Mouse (Mus musculus): ENCODE data around the gene Ntf3. TPM values are rescaled to one million over a fixed set of nuclear protein-coding genes. Genes with fewer than 3 reads are reported as not detected.

The Ntf3 gene
- total RNA-seq, 2 experiments from 2014 or later: not detected

DNA sequence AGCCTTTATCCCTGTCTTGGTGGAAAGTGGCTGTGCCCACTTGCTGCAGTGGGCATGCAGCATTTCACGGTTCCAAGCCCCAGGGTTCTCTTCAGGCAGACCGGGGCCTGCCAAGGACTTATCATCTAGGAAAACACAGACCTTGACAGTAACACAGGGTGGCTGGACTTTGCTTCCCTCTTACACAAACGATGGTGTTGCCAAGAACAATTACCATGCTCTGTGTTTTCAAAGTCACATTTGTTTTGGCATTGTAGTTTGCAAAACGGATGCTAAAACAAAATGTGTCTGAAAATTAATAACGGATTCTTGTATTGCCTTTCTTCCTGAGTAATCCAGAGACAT, 6.7 kb downstream of the Ntf3 start:
- no peak for ATAC-seq (replicated peaks; ENCODE audit: poor library complexity, severe bottlenecking)

DNA sequence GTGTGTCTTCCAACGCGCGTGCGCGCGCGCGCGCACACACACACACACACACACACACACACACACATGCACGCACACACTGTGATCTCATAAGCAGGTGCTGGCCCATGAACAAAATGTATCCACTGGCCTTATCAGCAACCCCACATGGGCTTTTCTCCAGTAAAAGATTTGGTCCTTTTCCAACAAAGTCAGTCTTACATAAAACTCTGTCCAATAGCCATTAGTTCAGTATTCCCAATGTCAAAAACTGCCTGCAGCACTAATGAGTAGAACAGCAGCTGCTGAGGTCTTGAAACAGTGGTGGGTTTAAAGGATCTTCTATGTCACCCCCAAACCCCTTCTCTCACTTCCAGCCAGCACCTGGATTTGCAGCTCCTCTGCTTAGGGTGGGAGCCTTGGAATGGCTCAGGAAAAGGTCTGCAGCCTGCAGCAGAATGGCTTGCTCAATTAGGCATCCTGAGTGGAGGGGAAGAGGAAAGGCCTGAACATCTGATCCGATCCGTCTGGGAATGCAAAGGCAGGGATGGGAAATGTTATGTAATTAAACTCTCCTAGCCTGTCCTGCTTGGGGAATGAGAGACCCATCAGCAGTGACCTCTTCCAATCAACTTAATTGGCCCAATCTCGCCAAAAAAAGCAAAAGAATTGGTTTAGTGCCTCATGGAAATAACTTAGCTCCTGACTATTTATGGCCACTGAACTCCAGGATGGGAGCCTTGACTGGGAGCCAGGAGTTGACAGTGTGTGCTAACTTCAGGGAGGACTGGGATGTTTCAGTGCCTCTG, 7.2 kb downstream of the Ntf3 start:
- ATAC-seq (replicated peaks; ENCODE audit: poor library complexity, severe bottlenecking): no peak

DNA sequence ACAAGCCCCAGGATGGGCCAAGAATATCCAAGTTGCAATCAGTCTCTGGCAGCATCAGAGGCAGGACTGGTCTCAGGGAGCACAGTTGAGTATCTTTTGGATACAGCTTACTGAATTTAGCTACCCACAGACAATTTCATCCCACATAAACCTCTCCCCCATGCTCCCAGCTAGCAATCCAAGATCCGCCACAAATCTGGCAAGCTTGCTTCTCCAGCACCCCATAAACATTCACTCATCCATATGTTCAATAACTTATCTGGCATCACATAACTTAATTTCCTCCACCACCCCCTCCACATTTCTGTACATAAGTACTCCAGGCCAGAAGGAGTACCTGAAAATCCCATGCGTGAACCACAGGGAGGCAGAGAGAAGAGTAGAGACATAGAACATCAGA, 10.8 kb downstream of the Ntf3 start:
- no peak for ATAC-seq (replicated peaks; ENCODE audit: poor library complexity, severe bottlenecking)

- no peak for ATAC-seq (replicated peaks; ENCODE audit: poor library complexity, severe bottlenecking)
Observed at GRCm38 (mm10) chr6:126154372-126154982, 12.2 kb downstream of the Ntf3 start.

DNA sequence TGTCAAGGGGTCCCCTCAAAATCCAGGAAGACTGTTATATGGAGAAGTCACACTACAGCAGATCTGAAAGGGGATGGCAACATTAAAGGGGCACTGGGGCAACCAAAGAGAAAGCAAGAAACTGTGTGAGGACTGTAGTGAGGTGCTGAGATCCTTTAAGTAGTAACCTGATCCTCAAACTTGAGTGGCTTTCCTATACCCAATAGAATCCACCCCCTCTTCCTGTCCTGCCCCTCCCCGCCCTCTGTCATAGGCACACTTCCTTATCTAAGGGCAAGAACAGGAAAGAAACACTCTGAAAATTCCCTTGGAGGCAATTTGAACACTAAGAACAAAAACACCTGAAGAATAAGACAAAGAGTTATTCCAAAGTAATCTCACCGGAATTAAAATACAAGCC, 13.6 kb downstream of the Ntf3 start:
- no peak for ATAC-seq (replicated peaks; ENCODE audit: poor library complexity, severe bottlenecking)

GRCm38 (mm10) chr6:126143659-126144058, 23.1 kb downstream of the Ntf3 start:
- no peak for ATAC-seq (replicated peaks; ENCODE audit: poor library complexity, severe bottlenecking)

DNA sequence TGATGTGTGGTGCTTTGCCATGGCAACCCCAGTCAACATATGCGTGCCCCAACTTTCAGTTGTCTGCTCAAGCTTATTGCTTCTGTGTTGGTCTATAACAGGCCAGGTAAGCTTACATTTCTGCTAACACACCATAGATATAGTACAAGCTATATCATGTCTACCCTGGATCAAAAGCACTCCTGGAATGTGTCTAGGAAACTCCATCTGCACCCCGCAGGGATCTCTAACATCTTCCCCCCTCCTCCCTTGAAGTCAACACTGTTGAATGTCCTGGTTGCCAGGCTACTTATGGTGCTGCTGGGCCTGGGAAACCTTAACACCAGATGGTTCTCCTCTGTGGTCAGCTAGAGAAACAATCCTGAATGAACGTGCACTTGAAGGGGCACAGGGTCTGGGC, 24.0 kb downstream of the Ntf3 start:
- no peak for ATAC-seq (replicated peaks; ENCODE audit: poor library complexity, severe bottlenecking)

DNA sequence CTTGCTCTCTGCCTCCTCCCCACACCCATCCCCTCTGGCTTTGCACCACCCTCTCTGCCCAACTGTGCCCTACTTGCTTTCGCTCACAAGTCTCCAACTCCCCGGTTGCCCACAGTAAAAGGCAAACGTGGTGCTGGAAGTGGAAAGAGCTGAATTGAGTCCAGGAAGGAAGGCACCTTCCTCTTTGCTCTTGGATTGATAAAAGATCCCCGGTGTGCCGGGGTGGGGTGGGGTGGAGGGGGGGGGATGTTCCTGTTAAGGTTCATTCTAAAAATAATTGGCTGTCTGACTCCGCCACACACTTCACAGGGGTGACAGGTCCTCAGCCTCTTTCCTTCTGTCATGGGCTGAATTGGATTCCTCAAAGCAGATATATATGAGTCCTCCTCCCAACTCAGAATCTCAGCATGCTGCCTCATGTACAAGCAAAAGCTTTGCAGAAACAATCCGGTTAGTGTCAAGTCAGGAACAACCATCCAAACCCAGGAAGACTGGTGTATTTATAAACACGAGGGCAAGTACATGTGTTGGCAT, 24.6 kb downstream of the Ntf3 start:
- ATAC-seq (replicated peaks; ENCODE audit: poor library complexity, severe bottlenecking): no peak

DNA sequence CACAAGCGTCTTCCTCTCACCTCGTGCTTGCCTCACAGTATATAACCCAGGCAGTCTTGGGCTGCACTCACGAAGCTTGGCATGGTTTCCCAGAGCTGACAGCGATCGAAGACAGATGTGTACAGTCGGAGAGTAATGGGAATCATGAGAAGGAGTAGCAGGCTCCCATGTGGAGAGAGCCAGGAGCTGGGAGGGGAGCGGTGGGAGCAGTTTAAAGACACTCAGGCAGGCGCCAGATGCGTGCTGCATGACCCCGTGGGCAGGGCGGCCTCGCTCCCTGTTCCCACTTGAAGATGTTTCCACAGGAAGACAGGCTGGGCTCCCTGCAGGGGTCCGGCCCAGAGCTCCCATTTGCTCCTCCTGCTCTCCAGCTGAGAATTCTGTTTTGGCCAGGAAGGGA, 25.2 kb downstream of the Ntf3 start:
- ATAC-seq (replicated peaks; ENCODE audit: poor library complexity, severe bottlenecking): no peak

- ATAC-seq (replicated peaks; ENCODE audit: poor library complexity, severe bottlenecking): no peak
Observed at GRCm38 (mm10) chr6:126140961-126141360, 25.7 kb downstream of the Ntf3 start.

DNA sequence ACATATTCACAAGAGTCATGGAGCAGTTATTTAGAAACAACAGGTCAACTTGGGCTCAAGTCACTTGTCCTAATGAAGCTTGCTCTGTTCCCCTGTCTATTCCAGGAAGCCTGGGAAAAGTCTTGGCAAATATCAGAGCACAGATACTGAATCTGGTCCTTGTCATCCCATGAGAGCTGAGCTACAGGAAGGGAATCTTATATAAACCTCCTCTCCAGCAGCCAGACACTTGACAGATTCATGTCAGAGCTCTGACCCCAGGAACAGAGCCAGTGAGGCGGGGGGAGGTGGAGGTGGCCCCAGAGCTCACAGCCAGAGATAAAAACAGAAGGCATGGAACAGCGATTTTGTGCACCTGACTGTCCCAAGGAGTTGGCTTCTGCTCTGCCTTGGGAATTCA, 26.3 kb downstream of the Ntf3 start:
- ATAC-seq (replicated peaks; ENCODE audit: poor library complexity, severe bottlenecking): no peak

- no peak for ATAC-seq (replicated peaks; ENCODE audit: poor library complexity, severe bottlenecking)
Observed at GRCm38 (mm10) chr6:126134155-126134906, 32.4 kb downstream of the Ntf3 start.

DNA sequence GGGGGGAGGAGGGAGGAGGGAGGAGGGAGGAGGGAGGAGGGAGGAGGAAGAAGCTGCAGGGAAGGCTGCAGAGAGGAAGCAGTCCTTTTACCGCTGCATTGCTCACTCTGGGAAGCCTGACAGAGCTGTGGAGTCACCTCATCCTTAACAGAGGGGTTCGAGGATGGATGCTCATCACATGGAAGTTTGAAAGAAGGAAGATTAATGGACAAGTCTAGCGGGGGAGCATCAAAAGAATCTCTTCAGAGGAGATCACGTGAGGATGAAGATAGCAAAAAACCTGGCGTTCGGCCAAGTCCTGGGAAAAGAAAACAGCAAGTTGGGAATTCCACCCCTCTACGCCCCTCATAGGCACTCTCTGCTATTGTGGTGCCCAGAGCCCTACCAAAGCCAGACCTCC, 38.5 kb downstream of the Ntf3 start:
- ATAC-seq (replicated peaks; ENCODE audit: poor library complexity, severe bottlenecking): no peak

- ATAC-seq (replicated peaks; ENCODE audit: poor library complexity, severe bottlenecking): no peak
Observed at GRCm38 (mm10) chr6:126118247-126118646, 48.5 kb downstream of the Ntf3 start.

DNA sequence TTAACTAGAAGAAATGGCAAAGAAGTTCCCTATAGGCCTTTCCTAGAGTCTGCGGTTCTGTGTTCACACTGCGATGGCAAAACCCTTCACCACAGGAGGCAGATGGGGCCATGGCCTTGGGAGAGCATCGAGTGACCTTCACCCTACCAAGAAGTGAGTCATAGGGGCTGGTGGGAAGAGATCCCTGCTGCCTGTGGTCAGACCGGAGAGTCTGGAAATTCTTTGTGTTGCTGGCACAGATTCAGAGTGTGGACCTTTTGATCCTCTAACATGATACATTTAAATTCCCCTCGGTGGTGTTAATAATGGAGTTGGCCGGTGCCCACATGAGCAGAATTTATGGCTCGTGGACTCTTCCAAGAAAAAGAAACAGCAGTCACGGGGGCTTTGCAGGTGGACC, 49.5 kb downstream of the Ntf3 start:
- no peak for ATAC-seq (replicated peaks; ENCODE audit: poor library complexity, severe bottlenecking)

DNA sequence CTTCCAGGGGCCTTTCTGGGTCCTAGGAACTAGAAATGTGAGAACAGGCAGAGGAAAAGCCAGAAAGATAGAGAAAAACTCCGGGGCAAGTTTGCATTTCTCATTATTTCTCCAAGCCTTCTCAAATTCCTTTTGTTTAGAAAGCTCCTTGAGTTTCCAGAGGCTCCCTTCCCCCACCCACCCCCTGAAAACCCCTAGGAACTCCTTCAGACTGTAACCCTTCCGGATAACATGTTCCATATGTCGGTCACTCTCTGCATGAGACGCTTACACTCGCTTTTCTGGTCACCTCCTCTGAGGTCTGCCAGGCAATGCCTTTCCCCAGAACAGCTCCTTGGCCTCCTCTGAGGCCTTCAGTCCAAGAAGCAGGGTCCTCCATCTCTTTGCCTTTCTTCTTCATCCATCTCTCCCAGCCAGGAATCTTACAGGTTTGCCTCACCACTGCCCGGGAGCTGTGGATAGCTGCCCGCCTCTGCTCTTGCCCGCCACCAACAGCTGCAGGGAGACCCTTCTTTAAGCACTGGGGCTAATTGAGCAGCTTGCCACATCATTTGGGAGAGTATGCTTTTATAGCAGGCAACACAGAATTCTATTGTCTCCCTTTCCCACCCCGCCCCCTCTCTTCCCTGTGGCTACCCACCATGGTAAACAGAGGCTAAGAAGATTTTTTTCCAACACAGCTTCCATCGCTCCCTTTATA, 51.6 kb downstream of the Ntf3 start:
- ATAC-seq (replicated peaks; ENCODE audit: poor library complexity, severe bottlenecking): no peak

DNA sequence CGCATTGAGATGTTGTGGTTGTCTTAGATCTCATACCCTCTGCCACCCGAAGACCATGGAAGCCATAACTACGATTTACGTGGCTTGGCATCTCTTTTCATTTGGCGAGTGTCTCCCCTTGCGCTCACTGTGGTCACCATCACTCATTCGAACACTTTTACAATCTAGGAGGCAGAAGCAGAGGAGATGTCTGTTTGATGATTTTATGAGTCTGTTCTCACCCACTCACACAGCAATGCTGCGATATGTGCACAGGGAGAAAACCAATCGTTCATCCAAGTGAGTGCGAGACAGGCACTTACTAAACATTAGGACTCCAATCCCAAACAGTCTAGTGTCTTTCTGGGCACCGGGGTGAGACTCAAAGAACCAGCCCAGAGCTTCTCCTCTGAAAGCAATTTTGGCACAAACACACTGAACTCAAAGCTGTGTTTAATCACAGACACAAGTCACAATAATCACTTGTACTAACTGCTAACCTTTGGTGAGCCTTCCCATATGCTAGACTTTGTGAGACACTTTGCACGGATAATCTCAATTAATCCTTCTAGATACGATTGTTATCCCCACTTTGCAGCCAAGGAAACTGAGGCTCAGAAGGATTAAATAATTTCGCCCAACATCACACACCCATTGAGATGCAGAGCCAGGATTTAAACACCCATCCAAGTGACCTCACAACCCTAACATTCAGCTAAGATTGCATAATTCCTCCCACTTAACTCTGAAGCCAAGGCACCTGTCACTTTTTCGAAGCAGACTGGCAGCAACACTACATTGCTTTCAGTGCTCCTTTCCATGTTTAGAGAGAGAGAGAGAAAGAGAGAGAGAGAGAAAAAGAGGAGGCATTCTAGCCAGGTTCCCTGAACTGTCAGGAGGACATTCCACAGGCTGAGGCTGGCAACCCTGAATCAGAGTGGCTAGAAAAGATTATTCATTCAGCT, 55.5 kb downstream of the Ntf3 start:
- no peak for ATAC-seq (replicated peaks; ENCODE audit: poor library complexity, severe bottlenecking)

- ATAC-seq (replicated peaks; ENCODE audit: poor library complexity, severe bottlenecking): no peak
Observed at GRCm38 (mm10) chr6:126109184-126109583, 57.5 kb downstream of the Ntf3 start.

DNA sequence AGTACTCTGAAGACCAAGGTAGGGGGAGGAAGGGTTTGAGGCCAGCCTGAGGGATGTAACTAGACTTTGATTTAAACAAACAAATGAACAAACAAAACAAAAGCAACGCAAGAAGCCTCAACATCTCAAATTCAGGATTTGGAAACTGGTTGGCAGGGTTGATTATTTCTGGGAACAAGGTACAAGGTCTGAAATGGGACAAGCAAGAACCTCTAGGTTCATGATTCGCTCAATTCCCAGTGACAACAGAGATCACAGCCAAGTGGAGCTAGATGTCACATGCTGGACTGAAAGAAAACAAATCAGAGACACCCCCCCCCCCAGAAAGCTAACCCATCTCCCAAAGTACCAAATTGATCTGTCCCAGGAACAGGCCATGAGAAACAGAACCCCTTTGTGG, 57.9 kb downstream of the Ntf3 start:
- ATAC-seq (replicated peaks; ENCODE audit: poor library complexity, severe bottlenecking): no peak

GRCm38 (mm10) chr6:126107398-126107797, 59.3 kb downstream of the Ntf3 start:
- ATAC-seq (replicated peaks; ENCODE audit: poor library complexity, severe bottlenecking): no peak

Measured in granulocyte monocyte progenitor cell, adult 5-6 weeks (primary cell).